Mouse (Mus musculus): ENCODE results near the gene Vmn1r100. TPM values are rescaled to one million over a fixed set of nuclear protein-coding genes. Genes with fewer than 3 reads are reported as not detected.
"Not testable (repeated sequence)": the region's sequence is repeated elsewhere in the genome, so short reads cannot be mapped to it uniquely, and the experiment has no call there.

Gene Vmn1r100
- total RNA-seq (2014; rRNA removed) (not detected in 2 replicates), polyA plus RNA-seq (2015; fragmentation: Nextera tagmentation; extraction: Ambion mirVana) (not detected in 2 replicates)

DNA sequence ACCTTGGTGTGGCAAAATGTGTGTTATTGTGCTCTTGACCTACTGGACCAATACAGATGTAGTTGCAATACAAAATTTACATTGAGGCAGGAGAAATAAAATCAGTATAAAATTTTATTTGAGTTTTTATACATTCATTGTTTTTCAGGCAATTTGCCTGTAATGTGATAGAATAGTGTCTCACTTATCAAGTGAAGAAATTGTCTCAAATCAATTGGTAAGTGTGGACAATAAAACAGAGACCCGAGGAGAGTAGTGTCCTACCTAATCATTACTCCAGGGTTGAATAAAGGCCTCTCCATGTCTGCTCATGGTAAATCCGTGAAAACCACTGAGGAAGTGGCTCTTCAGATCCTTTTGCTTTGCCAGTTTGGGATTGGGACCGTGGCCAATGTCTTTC lies at the start of gene Vmn1r100:
Gene Vmn1r100, plus strand, starts transcription at position 301 of the 400 bp plus-strand sequence.
- not testable (repeated sequence) for H3K4me1 ChIP-seq (ENCODE audit: insufficient read depth); H3K9me3 ChIP-seq (ENCODE audit: low read length); ATAC-seq; H3K27ac ChIP-seq (ENCODE audit: low read depth, low read length); H3K27me3 ChIP-seq (ENCODE audit: insufficient read depth, low read length); H3K4me2 ChIP-seq (ENCODE audit: low read depth); H3K36me3 ChIP-seq (ENCODE audit: insufficient read depth); DNase-seq; H3K9ac ChIP-seq; H3K4me3 ChIP-seq (ENCODE audit: low read depth, low read length)
- WGBS = no CpG with 5 or more reads among the region's 3 CpGs

DNA sequence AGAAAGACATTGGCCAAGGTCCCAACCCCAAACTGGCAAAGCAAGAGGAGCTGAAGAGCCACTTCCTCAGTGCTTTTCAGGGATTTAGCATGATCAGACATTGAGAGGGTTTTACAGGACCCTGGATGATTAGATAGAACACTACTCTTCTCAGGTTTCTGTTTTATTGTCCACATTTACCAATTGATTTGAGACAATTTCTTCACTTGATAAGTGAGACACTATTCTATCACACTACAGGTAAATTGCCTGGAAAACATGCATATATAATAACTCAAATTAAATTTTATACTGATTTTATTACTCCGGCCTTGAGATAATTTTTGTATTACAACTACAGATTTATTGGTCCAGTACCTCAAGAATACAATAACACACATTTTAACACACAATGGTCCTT lies 42.4 kb upstream of the Vmn1r100 start, which contains the start of gene Gm5728:
Gene Gm5728, minus strand, starts transcription at position 101 of the 400 bp plus-strand sequence.
- ATAC-seq; H3K27ac ChIP-seq (ENCODE audit: low read depth, low read length); H3K4me3 ChIP-seq (ENCODE audit: low read depth, low read length); H3K9ac ChIP-seq; DNase-seq; H3K36me3 ChIP-seq (ENCODE audit: insufficient read depth); H3K4me1 ChIP-seq (ENCODE audit: insufficient read depth); H3K9me3 ChIP-seq (ENCODE audit: low read length); H3K4me2 ChIP-seq (ENCODE audit: low read depth); H3K27me3 ChIP-seq (ENCODE audit: insufficient read depth, low read length): not testable (repeated sequence)
- WGBS = no CpG with 5 or more reads among the region's 1 CpGs

DNA sequence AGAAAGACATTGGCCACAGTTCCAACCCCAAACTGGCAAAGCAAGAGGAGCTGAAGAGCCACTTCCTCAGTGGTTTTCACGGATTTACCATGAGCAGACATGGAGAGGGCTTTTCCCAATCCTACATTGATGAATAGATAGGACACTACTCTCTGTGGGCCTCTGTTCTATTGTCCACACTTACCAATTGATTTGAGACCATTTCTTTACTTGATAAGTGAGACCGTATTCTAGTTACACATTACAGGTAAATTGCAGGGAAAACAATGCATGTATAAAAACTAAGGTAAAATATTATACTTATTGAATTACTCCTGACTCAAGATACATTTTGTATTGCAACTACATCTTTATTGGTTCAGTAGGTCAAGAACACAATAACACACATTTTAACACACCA lies 24.8 kb downstream of the Vmn1r100 start, which contains the start of gene Vmn1r101:
Gene Vmn1r101, minus strand, starts transcription at position 101 of the 400 bp plus-strand sequence.
- H3K27ac ChIP-seq (ENCODE audit: low read depth, low read length); H3K4me2 ChIP-seq (ENCODE audit: low read depth); H3K27me3 ChIP-seq (ENCODE audit: insufficient read depth, low read length); H3K36me3 ChIP-seq (ENCODE audit: insufficient read depth); H3K4me1 ChIP-seq (ENCODE audit: insufficient read depth); DNase-seq; H3K4me3 ChIP-seq (ENCODE audit: low read depth, low read length); ATAC-seq; H3K9me3 ChIP-seq (ENCODE audit: low read length); H3K9ac ChIP-seq: not testable (repeated sequence)
- WGBS = no CpG with 5 or more reads among the region's 2 CpGs

Other genes starting within 250 kb of the Vmn1r100 start
- not detected in 2 replicates for gene Vmn1r94, start 249.6 kb upstream of the Vmn1r100 start, total RNA-seq (2014; rRNA removed)
- gene Vmn1r94, start 249.6 kb upstream of the Vmn1r100 start, polyA plus RNA-seq (2015; fragmentation: Nextera tagmentation; extraction: Ambion mirVana) = not detected in 2 replicates
- not detected in 2 replicates for gene Vmn1r95, start 224.2 kb upstream of the Vmn1r100 start, total RNA-seq (2014; rRNA removed)
- gene Vmn1r95, start 224.2 kb upstream of the Vmn1r100 start, polyA plus RNA-seq (2015; fragmentation: Nextera tagmentation; extraction: Ambion mirVana) = not detected in 2 replicates
- gene Gm6164, start 212.3 kb upstream of the Vmn1r100 start, total RNA-seq (2014; rRNA removed) = not detected in 2 replicates
- gene Gm6164, start 212.3 kb upstream of the Vmn1r100 start, polyA plus RNA-seq (2015; fragmentation: Nextera tagmentation; extraction: Ambion mirVana) = not detected in 2 replicates
- gene Gm4498, start 184.1 kb upstream of the Vmn1r100 start, total RNA-seq (2014; rRNA removed) = not detected in 2 replicates
- not detected in 2 replicates for gene Gm4498, start 184.1 kb upstream of the Vmn1r100 start, polyA plus RNA-seq (2015; fragmentation: Nextera tagmentation; extraction: Ambion mirVana)
- not detected in 2 replicates for gene Gm5890, start 155.1 kb upstream of the Vmn1r100 start, total RNA-seq (2014; rRNA removed)
- not detected in 2 replicates for gene Gm5890, start 155.1 kb upstream of the Vmn1r100 start, polyA plus RNA-seq (2015; fragmentation: Nextera tagmentation; extraction: Ambion mirVana)
- not detected in 2 replicates for gene Gm4133, start 83.9 kb upstream of the Vmn1r100 start, total RNA-seq (2014; rRNA removed)
- gene Gm4133, start 83.9 kb upstream of the Vmn1r100 start, polyA plus RNA-seq (2015; fragmentation: Nextera tagmentation; extraction: Ambion mirVana) = not detected in 2 replicates
- gene Gm5728, start 42.5 kb upstream of the Vmn1r100 start, total RNA-seq (2014; rRNA removed) = not detected in 2 replicates
- not detected in 2 replicates for gene Gm5728, start 42.5 kb upstream of the Vmn1r100 start, polyA plus RNA-seq (2015; fragmentation: Nextera tagmentation; extraction: Ambion mirVana)
- gene Vmn1r101, start 24.7 kb downstream of the Vmn1r100 start, total RNA-seq (2014; rRNA removed) = not detected in 2 replicates
- not detected in 2 replicates for gene Vmn1r101, start 24.7 kb downstream of the Vmn1r100 start, polyA plus RNA-seq (2015; fragmentation: Nextera tagmentation; extraction: Ambion mirVana)
- gene Gm10670, start 57.0 kb downstream of the Vmn1r100 start, total RNA-seq (2014; rRNA removed) = not detected in 2 replicates
- gene Gm10670, start 57.0 kb downstream of the Vmn1r100 start, polyA plus RNA-seq (2015; fragmentation: Nextera tagmentation; extraction: Ambion mirVana) = not detected in 2 replicates
- gene Vmn1r103, start 92.6 kb downstream of the Vmn1r100 start, total RNA-seq (2014; rRNA removed) = not detected in 2 replicates
- gene Vmn1r103, start 92.6 kb downstream of the Vmn1r100 start, polyA plus RNA-seq (2015; fragmentation: Nextera tagmentation; extraction: Ambion mirVana) = not detected in 2 replicates
- gene Vmn1r104, start 115.9 kb downstream of the Vmn1r100 start, total RNA-seq (2014; rRNA removed) = not detected in 2 replicates
- not detected in 2 replicates for gene Vmn1r104, start 115.9 kb downstream of the Vmn1r100 start, polyA plus RNA-seq (2015; fragmentation: Nextera tagmentation; extraction: Ambion mirVana)
- gene Gm5726, start 127.8 kb downstream of the Vmn1r100 start, total RNA-seq (2014; rRNA removed) = not detected in 2 replicates
- gene Gm5726, start 127.8 kb downstream of the Vmn1r100 start, polyA plus RNA-seq (2015; fragmentation: Nextera tagmentation; extraction: Ambion mirVana) = not detected in 2 replicates
- gene Gm4141, start 158.3 kb downstream of the Vmn1r100 start, total RNA-seq (2014; rRNA removed) = not detected in 2 replicates
- gene Gm4141, start 158.3 kb downstream of the Vmn1r100 start, polyA plus RNA-seq (2015; fragmentation: Nextera tagmentation; extraction: Ambion mirVana) = not detected in 2 replicates
- gene Gm4513, start 181.1 kb downstream of the Vmn1r100 start, total RNA-seq (2014; rRNA removed) = not detected in 2 replicates
- not detected in 2 replicates for gene Gm4513, start 181.1 kb downstream of the Vmn1r100 start, polyA plus RNA-seq (2015; fragmentation: Nextera tagmentation; extraction: Ambion mirVana)